Mouse (Mus musculus) CH12.LX (cell line): ENCODE results near the gene Neu4. TPM values are rescaled to one million over a fixed set of nuclear protein-coding genes. Genes with fewer than 3 reads are reported as not detected.

Experiments used
- DNase-seq: peaks from one replicate; pipeline ENCODE4 v3.0.0-alpha.2; 2013; ENCODE audit errors: extremely low read depth
- H3K27ac ChIP-seq: 2 replicates; pipeline ENCODE4 v1.5.1; 2012; ENCODE audit warnings: low read depth, mild to moderate bottlenecking, control low read depth, moderate library complexity; ENCODE audit not compliant: insufficient read depth
- H3K27me3 ChIP-seq: replicated peaks from 2 replicates; pipeline ENCODE3; 2012; ENCODE audit warnings: inconsistent platforms
- H3K36me3 ChIP-seq, 2 experiments: replicated peaks in 1 of 2; 2 replicates each; pipeline versions ENCODE3 to v1.6.1; 2012; ENCODE audit warnings: inconsistent platforms in 1 of 2, low read length in 1 of 2, mild to moderate bottlenecking in 1 of 2, mixed read lengths in 1 of 2, moderate library complexity in 1 of 2; ENCODE audit not compliant: control insufficient read depth in 1 of 2, insufficient read depth in 1 of 2
- H3K4me1 ChIP-seq, 2 experiments: 2 replicates each; pipeline ENCODE4 v1.6.1; 2012; ENCODE audit warnings: inconsistent platforms in 1 of 2, moderate library complexity in 1 of 2; ENCODE audit not compliant: insufficient read depth in 2 of 2, control insufficient read depth in 1 of 2
- H3K4me2 ChIP-seq: 2 replicates; pipeline ENCODE4 v1.6.1; 2012; ENCODE audit warnings: low read depth, mild to moderate bottlenecking, control low read depth; ENCODE audit not compliant: poor library complexity, insufficient read depth, severe bottlenecking
- H3K4me3 ChIP-seq, 3 experiments: fragments of 150-350 bp in 1 of 3; sonication (generic) in 1 of 3; replicated peaks in 1 of 3; 2 replicates each; pipeline versions ENCODE3 to v1.5.1; 2011 to 2012; ENCODE audit warnings: low read depth in 2 of 3, low read length in 2 of 3, mild to moderate bottlenecking in 2 of 3, moderate library complexity in 2 of 3, control low read depth in 1 of 3, improper control_type of control experiment in 1 of 3, inconsistent platforms in 1 of 3, mixed read lengths in 1 of 3; ENCODE audit not compliant: poor library complexity in 1 of 3
- H3K79me2 ChIP-seq: replicated peaks from 2 replicates; pipeline ENCODE4 v1.6.1; 2012; ENCODE audit warnings: mild to moderate bottlenecking, moderate library complexity; ENCODE audit not compliant: control insufficient read depth, poor library complexity, insufficient read depth, severe bottlenecking; ENCODE audit errors: extremely low read depth
- H3K9ac ChIP-seq: 2 replicates; pipeline ENCODE4 v1.6.1; 2012; ENCODE audit warnings: low read depth, mild to moderate bottlenecking, control low read depth, moderate library complexity; ENCODE audit not compliant: insufficient read depth
- H3K9me3 ChIP-seq: replicated peaks from 2 replicates; pipeline ENCODE3; 2012; ENCODE audit warnings: low read length, inconsistent platforms, mixed read lengths
- BHLHE40 ChIP-seq: IDR thresholded peaks from 2 replicates; pipeline ENCODE4 v1.6.1; 2011; ENCODE audit warnings: mild to moderate bottlenecking, low read depth, low read length, improper control_type of control experiment
- CHD1 ChIP-seq: IDR thresholded peaks from 2 replicates; pipeline ENCODE4 v1.6.1; 2012; ENCODE audit warnings: low read depth, low read length, improper control_type of control experiment, inconsistent platforms
- CHD2 ChIP-seq: IDR thresholded peaks from 2 replicates; pipeline ENCODE4 v1.6.1; 2011; ENCODE audit warnings: low read length, improper control_type of control experiment
- CTCF ChIP-seq, 2 experiments: IDR thresholded peaks in 1 of 2; conservative IDR thresholded peaks in 1 of 2; 2 replicates each; pipeline ENCODE4 v1.5.1; 2011 to 2012; ENCODE audit warnings: low read depth in 2 of 2, low read length in 2 of 2, improper control_type of control experiment in 1 of 2, inconsistent platforms in 1 of 2, mild to moderate bottlenecking in 1 of 2, moderate library complexity in 1 of 2
- E2F4 ChIP-seq: IDR thresholded peaks from 2 replicates; pipeline ENCODE4 v1.6.1; 2011; ENCODE audit warnings: low read depth, low read length, improper control_type of control experiment; ENCODE audit not compliant: insufficient replicate concordance
- ELF1 ChIP-seq: IDR thresholded peaks from 2 replicates; pipeline ENCODE4 v1.6.1; 2014; ENCODE audit warnings: low read depth, mild to moderate bottlenecking, inconsistent platforms, low read length, improper control_type of control experiment
- EP300 ChIP-seq: IDR thresholded peaks from 2 replicates; pipeline ENCODE4 v1.6.1; 2011; ENCODE audit warnings: low read length, improper control_type of control experiment
- ETS1 ChIP-seq: conservative IDR thresholded peaks from 2 replicates; pipeline ENCODE4 v1.6.1; 2012; ENCODE audit warnings: low read depth, mild to moderate bottlenecking, inconsistent platforms, low read length, improper control_type of control experiment, moderate library complexity
- JUN ChIP-seq: IDR thresholded peaks from 2 replicates; pipeline ENCODE4 v1.6.1; 2011; ENCODE audit warnings: low read depth, mild to moderate bottlenecking, low read length, improper control_type of control experiment, moderate library complexity; ENCODE audit not compliant: insufficient read depth
- JUND ChIP-seq: conservative IDR thresholded peaks from 2 replicates; pipeline ENCODE4 v1.6.1; 2011; ENCODE audit warnings: low read depth, low read length, improper control_type of control experiment
- KAT2A ChIP-seq: IDR thresholded peaks from 2 replicates; pipeline ENCODE4 v1.6.1; 2012; ENCODE audit warnings: low read length, improper control_type of control experiment, inconsistent platforms; ENCODE audit not compliant: insufficient replicate concordance
- MAFK ChIP-seq: IDR thresholded peaks from 2 replicates; pipeline ENCODE4 v1.6.1; 2011; ENCODE audit warnings: low read length, improper control_type of control experiment; ENCODE audit not compliant: insufficient replicate concordance
- MAX ChIP-seq: IDR thresholded peaks from 2 replicates; pipeline ENCODE4 v1.6.1; 2011; ENCODE audit warnings: low read length, improper control_type of control experiment
- MAZ ChIP-seq: IDR thresholded peaks from 2 replicates; pipeline ENCODE4 v1.6.1; 2012; ENCODE audit warnings: low read depth, mild to moderate bottlenecking, inconsistent platforms, low read length, improper control_type of control experiment, moderate library complexity
- MEF2A ChIP-seq: IDR thresholded peaks from 2 replicates; pipeline ENCODE4 v1.6.1; 2014; ENCODE audit warnings: low read depth, mild to moderate bottlenecking, inconsistent platforms, low read length, improper control_type of control experiment, borderline replicate concordance
- MXI1 ChIP-seq: IDR thresholded peaks from 2 replicates; pipeline ENCODE4 v1.6.1; 2011; ENCODE audit warnings: mild to moderate bottlenecking, low read depth, low read length, improper control_type of control experiment
- MYC ChIP-seq: IDR thresholded peaks from 2 replicates; pipeline ENCODE4 v1.6.1; 2011; ENCODE audit warnings: low read depth, mild to moderate bottlenecking, improper control_type of control experiment, low read length
- NELFE ChIP-seq: IDR thresholded peaks from 2 replicates; pipeline ENCODE4 v1.6.1; 2011; ENCODE audit warnings: low read depth, low read length, improper control_type of control experiment
- NRF1 ChIP-seq: IDR thresholded peaks from 2 replicates; pipeline ENCODE4 v1.6.1; 2014; ENCODE audit warnings: low read depth, mild to moderate bottlenecking, inconsistent platforms, low read length, improper control_type of control experiment, moderate library complexity
- PAX5 ChIP-seq: IDR thresholded peaks from 2 replicates; pipeline ENCODE4 v1.6.1; 2012; ENCODE audit warnings: low read length, inconsistent platforms, mixed read lengths
- POLR2A ChIP-seq: IDR thresholded peaks from 2 replicates; pipeline ENCODE4 v1.6.1; 2011; ENCODE audit warnings: low read depth, mild to moderate bottlenecking, improper control_type of control experiment, low read length
- POLR2AphosphoS2 ChIP-seq: IDR thresholded peaks from 2 replicates; pipeline ENCODE4 v1.6.1; 2011; ENCODE audit warnings: low read depth, low read length, improper control_type of control experiment
- RAD21 ChIP-seq: IDR thresholded peaks from 2 replicates; pipeline ENCODE4 v1.6.1; 2011; ENCODE audit warnings: low read depth, mild to moderate bottlenecking, low read length, improper control_type of control experiment, moderate library complexity
- RCOR1 ChIP-seq: conservative IDR thresholded peaks from 2 replicates; pipeline ENCODE4 v1.6.1; 2012; ENCODE audit warnings: low read depth, mild to moderate bottlenecking, inconsistent platforms, low read length, improper control_type of control experiment
- SIN3A ChIP-seq: IDR thresholded peaks from 2 replicates; pipeline ENCODE4 v1.6.1; 2012; ENCODE audit warnings: low read length, improper control_type of control experiment, inconsistent platforms
- SMC3 ChIP-seq: IDR thresholded peaks from 2 replicates; pipeline ENCODE4 v1.6.1; 2011; ENCODE audit warnings: low read depth, low read length, improper control_type of control experiment
- TCF12 ChIP-seq: IDR thresholded peaks from 2 replicates; pipeline ENCODE4 v1.6.1; 2014; ENCODE audit warnings: low read depth, mild to moderate bottlenecking, inconsistent platforms, low read length, improper control_type of control experiment
- UBTF ChIP-seq: IDR thresholded peaks from 2 replicates; pipeline ENCODE4 v1.6.1; 2012; ENCODE audit warnings: low read depth, mild to moderate bottlenecking, inconsistent platforms, low read length, improper control_type of control experiment, moderate library complexity
- USF1 ChIP-seq: IDR thresholded peaks from 2 replicates; pipeline ENCODE4 v1.6.1; 2014; ENCODE audit warnings: low read depth, mild to moderate bottlenecking, inconsistent platforms, low read length, improper control_type of control experiment
- USF2 ChIP-seq: conservative IDR thresholded peaks from 2 replicates; pipeline ENCODE4 v1.6.1; 2011; ENCODE audit warnings: low read depth, low read length, improper control_type of control experiment
- ZC3H11A ChIP-seq: IDR thresholded peaks from 2 replicates; pipeline ENCODE4 v1.6.1; 2012; ENCODE audit warnings: low read depth, mild to moderate bottlenecking, inconsistent platforms, low read length, improper control_type of control experiment
- ZKSCAN1 ChIP-seq: IDR thresholded peaks from 2 replicates; pipeline ENCODE4 v1.6.1; 2012; ENCODE audit warnings: low read depth, inconsistent platforms, low read length, improper control_type of control experiment, borderline replicate concordance
- dilution Hi-C: fragments of 300-500 bp; cut with MboI; formaldehyde crosslinking; loops from 2 replicates; pipeline ENCODE4 v1.14.3; 2020; ENCODE audit warnings: low sequenced_read_pairs; ENCODE audit not compliant: extremely low pct_unique_long_range_greater_than_20kb, extremely low pct_ligation_motif_present
- in situ Hi-C: fragments of 300-500 bp; cut with MboI; formaldehyde crosslinking; loops from 3 replicates; pipeline ENCODE4 v1.14.3; 2019; ENCODE audit warnings: low sequenced_read_pairs, low pct_ligation_motif_present, low pct_unique_long_range_greater_than_20kb, mixed read lengths
- polyA plus RNA-seq: library from polyadenylated mRNA; unstranded; fragments of >175 nt; gene quantifications from 2 replicates; pipeline ENCODE4 v1.2.1, GENCODE M21; 2012; ENCODE audit warnings: low read depth; ENCODE audit not compliant: insufficient read length
- total RNA-seq, 2 experiments: library from RNA; depleted of rRNA; stranded (reverse); fragments of 300-350 nt in 1 of 2; fragments of >200 nt in 1 of 2; gene quantifications; 2 replicates each; pipeline ENCODE4 v1.2.3; 2012 to 2014

Neu4 gene
- total and polyA plus RNA-seq, 3 experiments, result not detected

DNA sequence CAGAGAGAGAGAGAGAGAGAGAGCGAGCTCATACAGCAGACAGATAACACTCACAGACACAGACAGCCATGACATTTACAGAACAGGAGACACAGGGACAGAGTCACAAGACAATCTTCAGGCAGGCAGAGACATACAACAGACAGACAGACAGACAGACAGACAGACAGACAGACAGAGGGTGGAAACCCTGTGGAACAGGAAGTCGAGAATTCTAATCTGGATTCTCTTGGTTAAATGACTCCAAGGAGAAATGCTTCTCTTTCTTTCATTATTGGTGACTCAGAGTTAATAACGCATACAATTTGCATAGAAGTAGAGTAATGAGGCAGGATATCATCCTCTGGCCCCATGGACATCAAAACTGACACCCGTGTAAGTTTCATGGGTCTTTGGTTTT lies 26.3 kb downstream of the Neu4 start:
- peaks cover 13% of the 10 kb centered on the region for H3K79me2 ChIP-seq
- H3K4me2 ChIP-seq, result peak overlapping the region; percentile 73
- in situ Hi-C loops, result loop anchor here (10.0 kb wide), 1 partner anchor 232 kb away; no protein-coding TSS in a partner anchor
- TF ChIP-seq MEF2A, result no peak
- TF ChIP-seq POLR2AphosphoS2, result no peak
- TF ChIP-seq SIN3A, result 0 out of 2 replicates have a peak, but pooled peaks have one; percentile 10
- peak; percentile 41; the same call in 1 of the 2 replicates for TF ChIP-seq EP300
- H3K27me3 ChIP-seq, result no peaks in the 10 kb centered on the region
- dilution Hi-C loops, result no loop called here
- peaks cover 0 to 32% of the 10 kb centered on the region in 2 experiments for H3K36me3 ChIP-seq
- H3K4me1 ChIP-seq, result peaks cover 22 to 70% of the 10 kb centered on the region in 2 experiments
- H3K9ac ChIP-seq, result peak overlapping the region; percentile 36; the same call in 1 of the 2 replicates
- H3K27ac ChIP-seq, result 0 out of 2 replicates have a peak overlapping the region, but pooled peaks have one; percentile 24
- H3K4me3 ChIP-seq, result peak overlapping the region in 1 of 3 experiments; percentile 15
- H3K9me3 ChIP-seq, result no peaks in the 10 kb centered on the region
- DNase-seq, result peak; percentile 33

DNA sequence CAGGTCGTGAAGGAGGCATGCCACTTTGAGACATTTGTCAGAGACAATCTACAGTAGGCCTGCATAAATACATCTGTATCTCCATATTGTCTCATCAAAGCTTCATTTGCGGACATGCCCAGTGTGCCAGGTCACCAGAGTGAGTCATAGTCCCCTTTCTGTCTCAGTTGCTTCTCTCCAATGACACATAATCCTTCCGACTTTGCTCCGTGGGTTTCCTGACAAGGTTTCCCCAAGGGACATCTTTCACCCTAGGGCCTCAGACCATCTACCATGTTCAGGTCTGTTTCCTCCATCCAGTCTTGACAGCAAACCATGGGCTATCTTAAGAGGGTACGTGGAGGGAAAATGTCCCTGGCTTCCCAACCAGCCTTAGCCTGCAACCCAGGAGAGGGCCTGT lies 30.9 kb downstream of the Neu4 start:
- peak; percentile 62 for DNase-seq
- dilution Hi-C loops (no loop called here), in situ Hi-C loops (no loop called here)
- peak overlapping the region; percentile 59 for H3K4me2 ChIP-seq
- H3K36me3 ChIP-seq, result peaks cover 0 to 10% of the 10 kb centered on the region in 2 experiments
- H3K9ac ChIP-seq, result peak overlapping the region; percentile 52
- peaks cover 26 to 82% of the 10 kb centered on the region in 2 experiments for H3K4me1 ChIP-seq
- no peaks in the 10 kb centered on the region for H3K9me3 ChIP-seq
- peak overlapping the region; percentile 36 for H3K27ac ChIP-seq
- peaks cover 13% of the 10 kb centered on the region for H3K79me2 ChIP-seq
- peak overlapping the region; percentile 57 to 67 (median 66) for H3K4me3 ChIP-seq
- no peaks in the 10 kb centered on the region for H3K27me3 ChIP-seq
- TF ChIP-seq ZKSCAN1 (no peak), CTCF (conservative IDR thresholded peaks at IDR 0.05 in 1 of 2, IDR thresholded peaks at IDR 0.05 in 1 of 2; ENCODE audit: low read depth in 2 of 2, low read length in 2 of 2) (no peak), RCOR1 (no peak), EP300 (peak; percentile 70), CHD2 (peak; percentile 32; the same call in 1 of the 2 replicates), TCF12 (peak; percentile 64), ZC3H11A (no peak), ETS1 (peak; percentile 69), NRF1 (peak; percentile 51), ELF1 (no peak), NELFE (no peak), POLR2A (no peak), E2F4 (no peak), MXI1 (0 out of 2 replicates have a peak, but pooled peaks have one; percentile 26), PAX5 (no peak), SMC3 (no peak), MYC (no peak), MAX (peak; percentile 33; the same call in 1 of the 2 replicates), KAT2A (no peak), JUND (peak; percentile 61; the same call in 1 of the 2 replicates), USF2 (no peak), BHLHE40 (peak; percentile 68), USF1 (no peak), JUN (peak; percentile 62; the same call in 1 of the 2 replicates), MAZ (peak; percentile 60; the same call in 1 of the 2 replicates), SIN3A (peak; percentile 56; the same call in 1 of the 2 replicates), MAFK (no peak), POLR2AphosphoS2 (no peak), CHD1 (no peak), RAD21 (no peak), UBTF (no peak)
